Mouse (Mus musculus) thymus, postnatal 14 days (tissue): ENCODE results near the gene Kcne2.

Experiments
- DNase-seq: peaks from one replicate; pipeline ENCODE4 v3.0.0; 2021

Kcne2 gene

DNA sequence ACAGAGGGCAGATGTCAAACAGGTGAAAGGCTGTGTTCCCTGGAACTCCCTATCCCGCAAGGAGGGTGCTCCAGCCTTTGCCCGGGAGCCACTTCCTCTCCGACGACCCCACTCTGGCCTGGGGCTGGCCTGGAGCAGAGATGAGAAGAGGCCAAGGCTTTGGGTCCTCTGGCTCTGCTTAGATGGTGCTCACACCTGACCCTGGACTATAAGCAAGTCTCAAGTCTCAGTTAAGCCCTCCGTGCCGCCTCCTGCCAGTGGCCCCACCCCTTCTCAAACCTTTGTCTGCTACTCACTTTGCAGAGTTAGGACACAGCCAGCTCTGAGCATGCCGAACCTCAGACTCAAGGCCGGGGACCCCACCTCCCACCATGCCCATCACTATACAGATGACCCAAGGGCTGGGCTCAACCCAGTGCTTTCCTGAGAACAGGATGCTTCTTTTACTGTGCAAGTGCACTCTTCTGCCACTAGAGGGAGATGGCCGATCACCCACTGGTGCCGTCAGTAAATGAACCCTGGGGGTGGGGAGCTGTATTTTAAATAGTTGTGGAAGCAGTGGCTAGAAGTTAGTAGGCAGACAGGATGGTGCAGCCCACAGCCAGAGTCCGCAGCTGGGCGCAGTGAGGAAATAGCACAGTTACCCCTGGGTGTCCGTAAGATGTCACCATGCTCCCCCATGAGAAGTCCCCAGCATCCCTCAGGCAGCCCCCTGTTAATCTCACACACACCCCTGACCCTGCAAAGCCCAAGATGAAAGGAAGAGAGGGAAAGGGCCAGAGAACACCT lies 22.0 kb downstream of the Kcne2 start:
- peak; percentile 47 for DNase-seq

DNA sequence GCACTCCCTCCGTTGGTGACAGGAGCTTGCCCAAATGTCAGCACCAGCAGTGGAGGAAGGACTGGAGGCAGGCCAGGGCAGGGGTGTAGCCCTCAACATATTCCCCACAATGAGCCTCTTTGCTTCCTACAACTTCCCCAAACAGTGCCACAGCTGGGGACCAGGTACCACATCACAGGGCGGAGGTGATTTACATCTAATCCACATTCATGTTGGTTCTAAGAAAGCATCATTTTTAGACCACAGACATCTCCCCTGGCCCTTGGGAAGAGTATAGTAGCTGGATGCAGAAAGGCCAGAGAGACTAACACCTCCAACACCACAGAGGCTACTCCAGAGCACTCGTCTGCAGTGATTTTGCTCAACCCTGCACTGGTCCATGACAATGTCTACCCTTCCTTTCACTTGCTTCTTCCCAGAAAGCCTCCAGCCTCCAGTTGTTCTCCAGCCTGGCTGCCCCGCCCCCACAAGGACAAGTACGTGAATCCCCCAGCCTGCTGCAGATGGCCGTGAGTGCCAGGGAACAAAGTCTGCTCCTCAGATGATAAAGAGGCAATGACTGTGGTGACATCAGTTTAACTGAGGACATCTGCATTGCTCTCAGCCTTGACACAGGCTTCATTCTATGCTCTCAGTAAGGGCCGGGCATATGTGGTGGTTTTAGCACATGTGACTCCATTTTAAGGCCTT lies 24.0 kb downstream of the Kcne2 start:
- DNase-seq: no peak

DNA sequence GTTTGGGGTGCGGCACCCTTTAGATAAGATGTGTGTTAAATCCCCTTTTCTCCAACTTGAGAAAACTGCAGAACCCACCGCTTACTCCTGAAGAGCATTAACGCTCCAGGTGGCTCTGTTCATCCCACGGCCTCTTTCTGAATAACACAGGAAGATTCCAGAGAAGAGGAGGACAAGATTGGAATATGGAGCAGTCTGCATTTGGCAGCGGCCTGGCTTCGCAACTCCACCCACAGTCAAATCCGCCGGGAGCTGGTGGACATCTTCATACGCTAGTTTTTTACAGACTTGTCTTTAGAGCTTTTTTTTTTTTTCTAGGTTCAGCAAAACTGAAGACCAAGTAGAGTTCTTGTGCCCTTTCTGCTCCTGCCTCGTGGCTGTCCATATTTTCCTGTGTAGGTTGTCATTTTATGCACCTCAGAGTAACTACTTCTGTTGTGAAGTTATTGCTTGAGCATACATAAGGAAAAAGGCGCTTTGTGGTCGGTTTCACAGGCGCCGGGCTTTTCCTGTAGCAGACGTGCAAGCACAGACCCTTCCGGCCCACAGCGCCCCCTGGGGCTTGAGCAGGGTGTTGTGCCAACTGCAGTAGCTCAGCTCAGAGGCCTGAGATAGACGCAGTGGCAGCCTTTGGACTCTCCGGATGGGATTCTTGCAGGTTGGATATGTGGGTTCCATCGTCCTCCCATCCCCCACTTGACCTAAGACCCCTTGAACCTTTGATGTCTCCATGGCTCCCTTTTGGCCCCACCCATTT lies 27.3 kb downstream of the Kcne2 start:
- DNase-seq: peak; percentile 90

DNA sequence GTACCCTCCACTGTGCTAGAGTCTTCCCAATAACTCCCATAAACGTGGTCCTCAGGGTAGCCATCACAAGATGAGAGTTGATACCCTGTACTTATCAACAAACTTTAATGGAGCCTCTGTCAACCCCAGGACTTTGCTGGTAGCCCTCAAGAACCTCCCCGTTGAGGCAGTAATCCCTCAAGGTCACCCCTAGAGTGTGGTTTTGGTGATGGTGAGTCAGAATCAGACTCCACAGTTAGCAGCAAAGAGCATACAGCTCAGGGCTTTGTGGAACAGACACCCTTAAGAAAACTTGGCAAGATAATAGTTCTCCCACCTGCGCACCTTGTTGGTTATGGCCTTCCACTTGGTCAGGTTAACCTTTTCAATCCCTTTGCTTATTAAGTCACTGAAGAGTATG lies 28.2 kb downstream of the Kcne2 start:
- no peak for DNase-seq

DNA sequence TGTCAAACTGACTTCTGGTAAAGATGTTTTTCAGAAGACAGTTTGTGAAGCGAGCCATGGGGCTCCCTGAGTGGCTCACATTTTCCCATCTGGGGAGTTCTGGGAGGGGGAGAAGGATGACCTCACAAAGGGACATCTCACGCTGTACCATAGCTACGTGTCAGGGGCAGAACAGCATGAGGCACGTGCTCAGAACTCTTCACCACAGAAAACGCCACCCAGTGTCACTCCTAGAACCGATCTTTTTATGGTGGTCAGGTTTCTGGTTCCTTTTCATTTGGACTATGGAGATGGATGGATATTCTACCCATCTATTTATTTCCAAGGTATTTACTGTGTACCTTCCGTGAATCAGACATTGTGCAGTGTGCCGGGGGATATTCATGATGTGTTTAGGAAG lies 29.2 kb downstream of the Kcne2 start, which contains the start of gene Fam243:
Gene Fam243, minus strand, starts transcription at position 101 of the 400 bp plus-strand sequence.
- DNase-seq: no peak

DNA sequence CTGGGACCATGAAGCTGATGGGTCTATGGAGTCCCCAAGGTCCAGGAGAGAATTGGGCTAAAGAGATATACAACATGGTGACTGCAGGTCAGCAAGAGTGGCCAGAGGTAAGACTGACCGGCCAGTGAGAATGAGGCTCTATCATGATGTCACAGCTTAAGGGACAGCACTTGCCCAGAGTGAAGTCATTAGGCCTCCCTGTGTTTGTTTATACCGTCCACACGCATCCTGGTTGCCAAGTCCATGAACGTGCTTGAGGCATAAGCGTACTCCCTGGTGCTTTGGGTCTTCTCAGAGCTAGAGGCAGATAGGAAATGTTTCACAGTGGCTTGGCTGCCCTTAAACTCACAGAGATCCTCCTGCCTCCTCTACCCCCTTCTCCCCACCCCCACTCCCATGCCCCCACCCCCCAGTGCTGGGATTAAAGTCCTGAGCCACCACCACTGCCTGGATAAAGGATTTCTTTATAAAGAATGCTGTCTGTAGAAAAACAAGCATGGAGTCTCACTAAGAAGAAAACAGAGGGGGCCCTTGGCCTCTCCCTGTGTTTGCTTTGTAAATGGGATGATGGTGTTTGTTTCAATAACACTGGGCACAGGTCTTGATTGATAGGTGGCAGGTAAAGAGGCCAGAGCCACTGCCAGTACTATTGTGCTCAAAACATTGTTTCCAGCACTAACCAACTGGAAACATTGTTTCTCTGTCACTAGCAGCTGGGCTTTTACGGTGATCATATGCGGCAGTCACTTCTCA lies 32.3 kb downstream of the Kcne2 start:
- DNase-seq: no peak

DNA sequence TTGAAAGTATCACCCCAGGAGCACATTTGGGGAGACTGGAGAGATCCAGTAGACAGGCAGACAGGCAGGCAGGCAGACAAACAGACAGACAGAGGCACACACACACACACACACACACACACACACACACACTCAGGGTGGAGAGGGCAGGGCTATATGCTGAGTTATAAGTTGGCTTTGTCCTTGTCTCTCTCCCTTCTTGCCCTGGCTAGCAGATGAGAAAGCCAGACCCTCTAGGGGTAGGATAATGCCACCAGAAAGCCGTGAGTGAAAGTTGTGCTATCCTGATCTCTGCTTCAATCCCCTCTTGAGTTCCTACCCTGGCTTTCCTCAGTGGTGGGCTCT lies 32.8 kb downstream of the Kcne2 start:
- no peak for DNase-seq

DNA sequence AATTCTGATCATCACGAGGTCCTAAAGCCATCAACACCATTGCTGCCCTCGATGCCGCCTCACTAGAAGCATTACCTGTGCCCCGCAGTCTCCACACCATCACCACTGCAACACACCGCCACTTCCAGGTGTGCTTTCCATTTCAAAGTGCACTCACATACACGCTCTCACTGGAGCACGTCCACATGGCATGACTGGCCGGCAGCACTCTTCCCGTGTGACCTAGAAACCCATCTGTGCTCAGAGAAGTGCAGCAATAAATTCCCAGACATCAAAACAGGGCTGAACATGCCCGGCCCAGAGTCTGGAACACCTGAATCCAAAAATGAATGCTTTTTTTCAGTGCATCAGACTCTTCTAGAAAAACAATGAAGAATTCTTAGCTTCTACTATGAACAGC lies 35.7 kb downstream of the Kcne2 start:
- no peak for DNase-seq

DNA sequence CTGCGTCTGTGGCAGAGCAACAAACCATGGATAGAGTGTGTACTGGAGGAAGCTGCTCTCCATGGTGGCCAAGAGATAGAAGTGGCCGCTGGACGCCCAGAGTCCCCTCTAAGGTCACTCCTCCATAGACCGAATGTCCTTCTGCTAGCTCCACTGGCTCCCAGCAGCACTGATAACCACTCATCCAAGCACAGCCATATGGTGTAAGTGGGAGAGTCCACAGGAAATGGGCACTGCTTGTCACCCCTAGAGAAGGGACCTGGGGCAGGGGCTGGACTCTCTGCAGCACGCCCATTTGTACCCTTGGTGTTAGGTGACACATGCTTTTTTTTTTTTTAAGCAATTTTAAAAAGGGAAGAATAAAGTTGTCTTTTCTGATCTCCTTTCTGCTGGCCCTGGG lies 38.8 kb downstream of the Kcne2 start:
- DNase-seq: no peak

DNA sequence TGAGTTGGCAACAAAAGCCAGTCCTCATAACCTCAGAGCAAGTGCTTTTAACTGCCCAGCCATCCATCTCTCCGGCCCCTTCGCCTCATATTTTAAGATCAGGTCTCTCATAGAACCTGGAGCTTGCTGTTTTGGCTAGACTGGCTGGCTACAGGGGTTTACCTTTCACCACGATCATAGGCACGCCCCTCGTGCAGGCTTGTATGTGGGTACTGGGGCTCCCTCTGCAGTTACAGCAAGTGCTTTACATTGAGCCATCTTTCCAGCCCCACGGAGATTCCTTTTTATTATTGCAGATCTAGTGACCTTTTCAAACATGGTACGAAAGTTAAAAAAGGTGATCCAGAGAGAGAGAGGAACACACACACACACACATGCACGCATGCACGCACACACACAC lies 42.4 kb downstream of the Kcne2 start:
- no peak for DNase-seq

DNA sequence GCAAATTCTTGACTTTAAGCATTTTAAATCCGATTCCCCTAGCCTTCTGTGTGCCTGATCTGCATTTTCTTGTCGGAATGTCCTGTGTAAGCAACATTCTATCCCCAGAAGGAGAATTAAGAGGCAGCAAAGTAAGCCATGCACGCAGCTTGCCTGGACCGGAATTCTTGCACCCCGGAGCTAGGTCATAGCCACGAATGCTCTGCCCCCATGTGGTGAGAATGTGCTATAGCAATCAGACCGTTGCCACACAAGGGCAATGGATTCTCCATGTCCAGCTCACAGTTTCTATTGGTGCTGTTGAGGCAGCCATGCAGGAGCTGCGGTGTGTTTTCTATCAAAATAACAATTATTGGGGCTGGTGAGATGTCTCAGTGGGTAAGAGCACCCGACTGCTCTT lies 44.1 kb downstream of the Kcne2 start:
- peak; percentile 68 for DNase-seq

DNA sequence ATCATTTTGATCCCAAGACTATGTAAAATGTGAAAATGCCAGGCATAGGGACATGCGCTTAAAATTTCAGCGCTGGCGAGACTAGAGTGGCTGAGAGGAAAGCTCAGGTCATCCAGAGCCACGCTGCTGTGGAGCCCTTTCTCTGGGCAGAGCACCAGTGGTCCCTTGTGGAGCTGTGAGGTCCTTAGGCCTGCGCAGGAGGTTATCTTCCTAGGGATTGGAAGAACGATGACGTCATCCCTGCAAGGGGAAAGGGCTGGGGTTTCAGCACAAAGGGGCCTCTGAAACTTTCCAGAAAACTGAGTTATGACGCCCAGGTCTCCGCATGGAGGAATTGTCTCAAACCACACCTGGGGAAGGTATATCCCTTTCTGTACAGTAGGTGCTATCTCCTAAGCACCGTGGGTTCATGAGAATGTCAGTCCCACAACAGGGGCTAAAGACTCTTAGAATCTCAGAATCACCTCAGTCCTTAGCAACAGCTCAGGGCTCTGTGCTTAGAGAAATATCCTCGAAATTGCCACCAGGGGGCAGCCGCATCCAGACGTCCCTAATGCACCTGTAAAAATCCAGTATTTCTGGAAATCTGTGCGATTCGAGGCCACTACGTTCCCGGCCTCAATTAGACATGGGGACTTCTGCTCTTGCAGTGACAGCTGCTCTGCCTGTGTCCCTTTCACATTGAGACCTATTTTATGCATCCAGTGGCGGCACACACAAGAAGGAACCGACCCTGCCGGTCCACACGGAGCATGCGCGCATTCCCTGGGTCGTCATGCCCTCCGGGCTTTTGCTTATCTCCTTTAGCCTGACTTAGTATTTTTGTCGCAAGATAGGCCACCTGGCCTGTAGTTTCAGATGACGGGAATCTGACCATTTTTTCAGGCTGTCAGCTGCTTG lies 48.7 kb downstream of the Kcne2 start:
- peak; percentile 55 for DNase-seq

DNA sequence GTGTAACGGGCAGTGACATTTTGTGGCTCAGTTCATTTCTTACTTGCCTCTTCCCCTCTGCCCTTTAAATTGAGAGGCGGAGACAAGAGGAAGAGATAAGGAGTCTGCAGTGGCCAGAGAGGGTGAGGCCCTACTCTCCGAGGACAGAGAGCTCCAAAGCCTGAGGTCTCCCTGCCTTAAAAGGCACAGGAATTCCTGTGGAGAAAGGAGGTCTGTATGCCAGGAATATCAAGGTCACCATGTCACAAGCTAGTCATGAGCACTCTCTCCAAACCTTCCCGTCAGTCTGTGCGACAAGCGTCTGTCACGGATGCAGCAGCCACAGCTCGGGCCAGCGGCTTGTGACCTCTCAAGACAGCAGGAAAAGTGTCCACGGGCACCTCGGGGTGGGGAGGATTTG lies 53.0 kb downstream of the Kcne2 start:
- DNase-seq: no peak

DNA sequence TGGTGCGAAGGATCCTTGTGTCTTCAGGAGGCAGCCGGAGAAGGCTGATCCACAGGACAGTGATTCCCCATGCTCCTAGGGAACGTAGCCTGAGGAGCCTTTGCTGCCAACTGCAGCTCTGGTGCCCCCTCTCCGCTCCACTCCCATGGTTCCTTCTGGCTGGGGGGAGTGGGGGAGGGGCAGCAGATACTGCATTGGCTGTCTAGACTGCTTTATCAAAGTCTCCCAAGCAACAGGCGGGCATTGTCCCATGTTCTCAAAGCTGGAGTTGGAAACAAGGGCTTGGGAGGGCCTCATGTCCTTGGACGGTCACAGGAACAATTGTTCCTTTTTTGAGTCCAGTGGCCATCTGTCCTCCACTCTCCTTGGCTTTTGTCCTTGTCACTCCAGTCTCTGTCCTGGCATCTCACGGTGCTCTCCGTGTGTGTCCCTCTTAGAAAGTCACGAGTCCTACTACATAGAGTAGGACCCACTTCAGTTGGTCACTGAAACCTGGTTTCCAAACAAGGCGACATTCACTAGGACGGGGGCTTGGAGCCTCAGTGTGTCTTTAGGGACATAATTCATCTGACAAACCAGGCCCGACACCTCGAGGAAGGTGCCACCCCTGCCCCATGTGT lies 54.2 kb downstream of the Kcne2 start:
- no peak for DNase-seq
